Mouse (Mus musculus): Measurements from ENCODE around the gene Pck1.
A peak's percentile ranks its signal among the peaks of the same experiment; 100 is the strongest.

Pck1 gene

GRCm38 (mm10) chr2:173173521-173174511 lies 21.0 kb downstream of the Pck1 start:
- DNase-seq (ENCODE audit: low spot score in 2 of 2) = no peak

GRCm38 (mm10) chr2:173174569-173174968 lies 21.7 kb downstream of the Pck1 start:
- DNase-seq (ENCODE audit: low spot score in 2 of 2) = no peak

- no peak for DNase-seq (ENCODE audit: low spot score in 2 of 2)
Measured at GRCm38 (mm10) chr2:173175703-173176102, 22.9 kb downstream of the Pck1 start.

GRCm38 (mm10) chr2:173177481-173177880 lies 24.6 kb downstream of the Pck1 start:
- DNase-seq (ENCODE audit: low spot score in 2 of 2) = no peak

- no peak for DNase-seq (ENCODE audit: low spot score in 2 of 2)
Measured at GRCm38 (mm10) chr2:173177951-173178350, 25.1 kb downstream of the Pck1 start.

- no peak for DNase-seq (ENCODE audit: low spot score in 2 of 2)
Measured at GRCm38 (mm10) chr2:173179046-173179445, 26.2 kb downstream of the Pck1 start.

GRCm38 (mm10) chr2:173180026-173180425 lies 27.2 kb downstream of the Pck1 start:
- DNase-seq (ENCODE audit: low spot score in 2 of 2) = no peak

- DNase-seq (ENCODE audit: low spot score in 2 of 2) = no peak
Measured at GRCm38 (mm10) chr2:173180721-173181388, 28.0 kb downstream of the Pck1 start.

GRCm38 (mm10) chr2:173181486-173181885 lies 28.6 kb downstream of the Pck1 start:
- DNase-seq (ENCODE audit: low spot score in 2 of 2) = no peak

- DNase-seq (ENCODE audit: low spot score in 2 of 2) = no peak
Measured at GRCm38 (mm10) chr2:173181901-173182300, 29.1 kb downstream of the Pck1 start.

GRCm38 (mm10) chr2:173182796-173183195 lies 29.9 kb downstream of the Pck1 start:
- DNase-seq (ENCODE audit: low spot score in 2 of 2) = no peak

GRCm38 (mm10) chr2:173183311-173183710 lies 30.5 kb downstream of the Pck1 start:
- no peak for DNase-seq (ENCODE audit: low spot score in 2 of 2)

- peak; percentile 24 to 44 for DNase-seq (ENCODE audit: low spot score in 2 of 2)
Measured at GRCm38 (mm10) chr2:173183836-173184460, 31.1 kb downstream of the Pck1 start.

GRCm38 (mm10) chr2:173184475-173185080 lies 31.7 kb downstream of the Pck1 start:
- DNase-seq (ENCODE audit: low spot score in 2 of 2) = no peak

GRCm38 (mm10) chr2:173185282-173185681 lies 32.4 kb downstream of the Pck1 start:
- DNase-seq (ENCODE audit: low spot score in 2 of 2) = no peak

- DNase-seq (ENCODE audit: low spot score in 2 of 2) = peak; percentile 71 to 78
Measured at GRCm38 (mm10) chr2:173186047-173186943, 33.4 kb downstream of the Pck1 start.

- DNase-seq (ENCODE audit: low spot score in 2 of 2) = no peak
Measured at GRCm38 (mm10) chr2:173187182-173187855, 34.5 kb downstream of the Pck1 start.

- DNase-seq (ENCODE audit: low spot score in 2 of 2) = no peak
Measured at GRCm38 (mm10) chr2:173194796-173195195, 41.9 kb downstream of the Pck1 start.

GRCm38 (mm10) chr2:173202924-173203689 lies 50.3 kb downstream of the Pck1 start:
- no peak for DNase-seq (ENCODE audit: low spot score in 2 of 2)
